Mouse (Mus musculus) splenic B cell, adult 2 months (primary cell): Measurements from ENCODE around the gene Rhox12.

Experiments
- DNase-seq: peaks from one replicate; pipeline ENCODE4 v3.0.0-alpha.2; 2011; ENCODE audit warnings: low read depth, low spot score
- H3K27me3 ChIP-seq: 2 replicates; pipeline ENCODE4 v1.6.1; 2012; ENCODE audit warnings: mild to moderate bottlenecking, low read length, moderate library complexity, mixed read lengths; ENCODE audit not compliant: control insufficient read depth, poor library complexity, insufficient read depth, severe bottlenecking
- H3K36me3 ChIP-seq: 2 replicates; pipeline ENCODE4 v1.6.1; 2012; ENCODE audit warnings: mild to moderate bottlenecking, low read length, moderate library complexity, mixed read lengths; ENCODE audit not compliant: control insufficient read depth, poor library complexity, insufficient read depth, severe bottlenecking

The Rhox12 gene

DNA sequence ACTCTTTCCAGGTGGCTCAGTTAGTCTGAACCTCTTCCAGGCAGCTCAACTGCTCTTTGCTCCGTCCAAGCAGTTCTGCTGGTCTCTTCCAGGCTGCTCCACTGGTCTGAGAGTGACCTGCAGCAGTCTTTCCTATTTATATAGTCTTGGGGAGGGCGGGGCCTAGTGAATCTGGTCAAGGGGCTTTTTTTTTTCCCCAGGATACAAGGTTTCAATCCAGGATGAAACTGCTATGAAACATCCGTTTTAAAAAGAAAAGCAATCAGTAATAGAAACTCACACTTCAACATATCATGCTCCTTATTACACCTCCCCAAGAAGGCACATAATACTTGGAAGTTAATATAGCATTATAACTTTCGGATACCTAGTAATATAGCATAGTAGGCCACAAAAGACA is at the start of gene Rhox12:
Gene Rhox12, minus strand, starts transcription at position 101 of the 400 bp plus-strand sequence.
- DNase-seq: no peak
- Histone ChIP-seq H3K36me3 (no peaks in the 10 kb centered on the region), H3K27me3 (no peaks in the 10 kb centered on the region)

GRCm38 (mm10) chrX:38159097-38159496 is 48.4 kb upstream of the Rhox12 start:
- Histone ChIP-seq H3K27me3 (no peaks in the 10 kb centered on the region), H3K36me3 (no peaks in the 10 kb centered on the region)
- DNase-seq: no peak

DNA sequence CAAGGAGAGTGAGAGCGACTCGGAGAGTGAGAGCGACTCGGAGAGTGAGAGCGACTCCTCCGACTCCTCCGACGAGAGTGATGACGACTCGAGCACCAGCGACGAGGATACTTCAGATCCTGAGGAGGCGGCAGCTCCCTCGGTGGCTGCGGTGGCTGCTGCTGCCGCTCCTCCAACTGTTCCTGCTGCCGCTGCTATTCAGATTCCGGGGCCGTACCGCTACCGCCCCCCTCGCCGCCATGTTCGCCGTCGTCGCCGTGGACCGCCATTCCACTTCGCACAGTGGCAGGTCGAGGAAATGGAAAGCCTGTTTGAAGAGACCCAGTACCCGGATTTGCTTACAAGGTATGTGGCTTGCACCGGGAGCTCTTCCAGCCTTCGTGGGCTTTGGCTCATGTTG is 10.8 kb upstream of the Rhox12 start:
- DNase-seq: no peak
- Histone ChIP-seq H3K36me3 (no peaks in the 10 kb centered on the region), H3K27me3 (no peaks in the 10 kb centered on the region)

GRCm38 (mm10) chrX:38120982-38121381 is 10.3 kb upstream of the Rhox12 start, which contains the start of gene Rhox13:
Gene Rhox13, plus strand, starts transcription at chrX:38121219.
- no peaks in the 10 kb centered on the region for H3K27me3 ChIP-seq
- H3K36me3 ChIP-seq: no peaks in the 10 kb centered on the region
- no peak for DNase-seq

DNA sequence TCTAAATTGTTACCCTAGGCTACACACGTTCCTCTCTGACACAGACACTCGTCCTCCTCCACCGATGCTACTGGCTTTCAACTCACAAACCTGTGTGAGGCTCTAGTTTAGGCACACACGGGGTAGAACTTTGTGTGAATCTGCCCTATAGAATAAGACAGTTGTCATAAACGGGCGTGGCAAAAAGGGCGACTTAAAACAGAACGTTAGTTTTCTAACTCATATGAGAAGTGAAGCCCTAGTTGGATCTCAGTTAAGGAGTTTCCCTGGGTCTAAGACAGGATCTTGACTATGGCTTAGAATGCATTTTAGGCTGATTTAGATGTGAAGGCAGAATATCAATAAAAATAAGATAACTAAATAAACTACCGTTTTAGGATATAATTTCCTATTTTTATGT is 25.7 kb downstream of the Rhox12 start, which contains the start of gene Rhox11:
Gene Rhox11, minus strand, starts transcription at position 101 of the 400 bp plus-strand sequence.
- Histone ChIP-seq H3K36me3 (no peaks in the 10 kb centered on the region), H3K27me3 (no peaks in the 10 kb centered on the region)
- no peak for DNase-seq

DNA sequence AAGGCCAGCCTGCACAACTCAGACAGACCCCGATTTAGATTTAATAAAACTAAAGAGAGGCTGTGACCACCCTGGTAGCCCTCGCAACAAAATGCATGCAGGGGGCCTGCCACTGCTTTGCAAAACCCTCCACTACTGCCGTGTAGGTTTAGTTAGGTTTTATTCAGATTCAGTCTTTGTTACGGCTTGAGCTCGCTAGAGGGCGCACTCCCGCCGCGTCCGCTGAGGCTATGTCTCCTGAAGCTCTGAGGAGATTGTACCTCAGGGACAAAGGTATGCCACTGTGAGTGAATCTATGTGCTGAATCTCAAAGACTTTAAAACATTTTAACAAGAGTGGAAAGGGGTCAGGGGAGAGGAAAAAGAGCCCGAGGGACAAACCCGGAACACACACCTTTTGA is 26.5 kb downstream of the Rhox12 start:
- H3K36me3 ChIP-seq: no peaks in the 10 kb centered on the region
- no peaks in the 10 kb centered on the region for H3K27me3 ChIP-seq
- DNase-seq: peak; percentile 43

DNA sequence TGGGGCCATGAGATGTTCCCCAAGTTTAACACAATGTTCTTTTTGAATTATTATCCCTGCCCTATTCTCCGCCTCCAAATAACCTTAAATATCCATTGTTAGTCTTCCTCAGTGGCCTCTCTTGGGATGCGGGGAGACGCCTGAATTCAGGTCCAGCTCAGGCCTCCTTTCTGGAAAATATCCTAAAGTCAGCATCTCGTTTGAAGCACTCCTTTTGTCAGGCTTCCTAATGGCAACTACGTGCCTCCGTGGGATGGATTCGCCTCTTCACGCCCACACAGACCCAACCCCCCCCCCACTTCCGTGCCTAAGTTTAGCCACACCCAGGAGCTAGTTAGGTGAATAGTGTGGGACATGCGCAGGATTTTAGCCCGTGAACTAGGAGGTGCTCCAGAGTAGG is 44.5 kb downstream of the Rhox12 start, which contains the start of gene Rhox10:
Gene Rhox10, plus strand, starts transcription at position 301 of the 400 bp plus-strand sequence.
- Histone ChIP-seq H3K27me3 (no peaks in the 10 kb centered on the region), H3K36me3 (no peaks in the 10 kb centered on the region)
- DNase-seq: no peak

DNA sequence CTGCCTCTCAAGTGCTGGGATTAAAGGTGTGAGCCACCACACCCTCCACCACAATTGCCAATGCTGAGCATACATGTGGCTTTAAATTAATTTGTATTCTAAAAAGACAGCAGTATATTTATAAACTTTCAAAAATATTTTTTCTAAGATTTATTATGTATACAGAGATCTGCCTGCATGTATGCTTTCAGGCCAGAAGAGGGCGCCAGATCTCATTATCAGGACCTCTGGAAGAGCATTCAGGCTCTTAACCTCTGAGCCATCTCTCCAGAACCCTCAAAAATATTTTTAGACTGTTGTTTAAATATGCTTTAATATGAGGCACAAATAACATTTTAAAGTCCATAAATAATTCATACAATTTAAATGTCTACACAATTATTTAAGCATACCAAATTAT is 49.2 kb downstream of the Rhox12 start:
- no peaks in the 10 kb centered on the region for H3K36me3 ChIP-seq
- H3K27me3 ChIP-seq: no peaks in the 10 kb centered on the region
- peak; percentile 32 for DNase-seq
